Mouse (Mus musculus): Measurements from ENCODE around the gene Kcnk3. TPM values are rescaled to one million over a fixed set of nuclear protein-coding genes. Genes with fewer than 3 reads are reported as not detected.

The Kcnk3 gene
- polyA plus RNA-seq, 1 experiment: 81.9 TPM

GRCm38 (mm10) chr5:30626331-30627105 lies 38.5 kb downstream of the Kcnk3 start:
- H3K27ac ChIP-seq (ENCODE audit: insufficient read depth, low read length): no peak overlapping the region
- DNase-seq: no peak
- 69% methylated on average over 8 of the region's 8 CpGs for WGBS

GRCm38 (mm10) chr5:30628511-30628910 lies 40.5 kb downstream of the Kcnk3 start:
- H3K4me1 ChIP-seq (ENCODE audit: control insufficient read depth, insufficient read depth, low read length): peaks cover 10% of the 10 kb centered on the region
- H3K27ac ChIP-seq (ENCODE audit: insufficient read depth, low read length): no peak overlapping the region
- no peaks in the 10 kb centered on the region for H3K27me3 ChIP-seq (ENCODE audit: control insufficient read depth, insufficient read depth, low read length)
- DNase-seq: no peak
- TF ChIP-seq CTCF (IDR thresholded peaks at IDR 0.05; ENCODE audit: borderline replicate concordance, insufficient read depth, low read depth, low read length) (no peak), POLR2A (IDR thresholded peaks at IDR 0.05; ENCODE audit: borderline replicate concordance, insufficient read depth, low read length) (no peak)
- 34% methylated on average over 3 of the region's 3 CpGs for WGBS
- H3K4me3 ChIP-seq (replicated peaks; ENCODE audit: insufficient read depth, low read depth, low read length): no peak overlapping the region

More at GRCm38 (mm10) chr5:30626331-30627105, 38.5 kb downstream of the Kcnk3 start:
- no peaks in the 10 kb centered on the region for H3K27me3 ChIP-seq (ENCODE audit: control insufficient read depth, insufficient read depth, low read length)
- TF ChIP-seq CTCF (IDR thresholded peaks at IDR 0.05; ENCODE audit: borderline replicate concordance, insufficient read depth, low read depth, low read length) (no peak), POLR2A (IDR thresholded peaks at IDR 0.05; ENCODE audit: borderline replicate concordance, insufficient read depth, low read length) (no peak)
- no peak overlapping the region for H3K4me3 ChIP-seq (replicated peaks; ENCODE audit: insufficient read depth, low read depth, low read length)
- peaks cover 22% of the 10 kb centered on the region for H3K4me1 ChIP-seq (ENCODE audit: control insufficient read depth, insufficient read depth, low read length)

- WGBS: 52% methylated on average over 6 of the region's 6 CpGs
- Histone ChIP-seq H3K4me3 (replicated peaks; ENCODE audit: insufficient read depth, low read depth, low read length) (no peak overlapping the region), H3K4me1 (ENCODE audit: control insufficient read depth, insufficient read depth, low read length) (no peaks in the 10 kb centered on the region), H3K27me3 (ENCODE audit: control insufficient read depth, insufficient read depth, low read length) (no peaks in the 10 kb centered on the region), H3K27ac (ENCODE audit: insufficient read depth, low read length) (no peak overlapping the region)
- no peak for DNase-seq
- no peak for TF ChIP-seq CTCF (IDR thresholded peaks at IDR 0.05; ENCODE audit: borderline replicate concordance, insufficient read depth, low read depth, low read length)
- no peak for TF ChIP-seq POLR2A (IDR thresholded peaks at IDR 0.05; ENCODE audit: borderline replicate concordance, insufficient read depth, low read length)
These were observed 42.4 kb downstream of the Kcnk3 start for GRCm38 (mm10) chr5:30630401-30630800.

GRCm38 (mm10) chr5:30632134-30632533 lies 44.2 kb downstream of the Kcnk3 start:
- no peaks in the 10 kb centered on the region for H3K27me3 ChIP-seq (ENCODE audit: control insufficient read depth, insufficient read depth, low read length)
- 91% methylated on average over 1 of the region's 1 CpGs for WGBS

GRCm38 (mm10) chr5:30636994-30637393 lies 49.0 kb downstream of the Kcnk3 start:
- WGBS: 55% methylated on average over 7 of the region's 7 CpGs
- no peak for DNase-seq
- TF ChIP-seq POLR2A (IDR thresholded peaks at IDR 0.05; ENCODE audit: borderline replicate concordance, insufficient read depth, low read length): no peak
- no peak for TF ChIP-seq CTCF (IDR thresholded peaks at IDR 0.05; ENCODE audit: borderline replicate concordance, insufficient read depth, low read depth, low read length)
- H3K4me1 ChIP-seq (ENCODE audit: control insufficient read depth, insufficient read depth, low read length): no peaks in the 10 kb centered on the region
- no peak overlapping the region for H3K27ac ChIP-seq (ENCODE audit: insufficient read depth, low read length)
- no peaks in the 10 kb centered on the region; the same call in 1 of the 2 replicates for H3K27me3 ChIP-seq (ENCODE audit: control insufficient read depth, insufficient read depth, low read length)
- H3K4me3 ChIP-seq (replicated peaks; ENCODE audit: insufficient read depth, low read depth, low read length): no peak overlapping the region

More at GRCm38 (mm10) chr5:30632134-30632533, 44.2 kb downstream of the Kcnk3 start:
- H3K27ac ChIP-seq (ENCODE audit: insufficient read depth, low read length): no peak overlapping the region
- no peak overlapping the region for H3K4me3 ChIP-seq (replicated peaks; ENCODE audit: insufficient read depth, low read depth, low read length)
- H3K4me1 ChIP-seq (ENCODE audit: control insufficient read depth, insufficient read depth, low read length): no peaks in the 10 kb centered on the region
- TF ChIP-seq CTCF (IDR thresholded peaks at IDR 0.05; ENCODE audit: borderline replicate concordance, insufficient read depth, low read depth, low read length) (no peak), POLR2A (IDR thresholded peaks at IDR 0.05; ENCODE audit: borderline replicate concordance, insufficient read depth, low read length) (no peak)
- no peak for DNase-seq

- DNase-seq: peak; percentile 76 to 84
- H3K4me1 ChIP-seq (ENCODE audit: control insufficient read depth, insufficient read depth, low read length): no peaks in the 10 kb centered on the region
- TF ChIP-seq CTCF (IDR thresholded peaks at IDR 0.05; ENCODE audit: borderline replicate concordance, insufficient read depth, low read depth, low read length) (peak; percentile 94), POLR2A (IDR thresholded peaks at IDR 0.05; ENCODE audit: borderline replicate concordance, insufficient read depth, low read length) (no peak)
- 3% methylated on average over 6 of the region's 6 CpGs for WGBS
- H3K27ac ChIP-seq (ENCODE audit: insufficient read depth, low read length): no peak overlapping the region
- H3K27me3 ChIP-seq (ENCODE audit: control insufficient read depth, insufficient read depth, low read length): no peaks in the 10 kb centered on the region; the same call in 1 of the 2 replicates
- H3K4me3 ChIP-seq (replicated peaks; ENCODE audit: insufficient read depth, low read depth, low read length): no peak overlapping the region
These were observed 50.1 kb downstream of the Kcnk3 start for GRCm38 (mm10) chr5:30638041-30638440.

GRCm38 (mm10) chr5:30643477-30644179 lies 55.7 kb downstream of the Kcnk3 start:
- no peak for TF ChIP-seq POLR2A (IDR thresholded peaks at IDR 0.05; ENCODE audit: borderline replicate concordance, insufficient read depth, low read length)
- no peak for TF ChIP-seq CTCF (IDR thresholded peaks at IDR 0.05; ENCODE audit: borderline replicate concordance, insufficient read depth, low read depth, low read length)
- DNase-seq: no peak
- Histone ChIP-seq H3K4me1 (ENCODE audit: control insufficient read depth, insufficient read depth, low read length) (0 out of 2 replicates have a peak, but pooled peaks cover under 1% of the 10 kb centered on the region), H3K4me3 (replicated peaks; ENCODE audit: insufficient read depth, low read depth, low read length) (no peak overlapping the region), H3K27me3 (ENCODE audit: control insufficient read depth, insufficient read depth, low read length) (no peaks in the 10 kb centered on the region; the same call in 1 of the 2 replicates), H3K27ac (ENCODE audit: insufficient read depth, low read length) (no peak overlapping the region)
- 65% methylated on average over 5 of the region's 5 CpGs for WGBS
